Mouse (Mus musculus) CH12.LX (cell line): ENCODE data around the gene Gnai2.

ENCODE experiments used
- CHD2 ChIP-seq: IDR thresholded peaks from 2 replicates; pipeline ENCODE4 v1.6.1; 2011; ENCODE audit warnings: low read length, improper control_type of control experiment
- CTCF ChIP-seq, 2 experiments: IDR thresholded peaks in 1 of 2; conservative IDR thresholded peaks in 1 of 2; 2 replicates each; pipeline ENCODE4 v1.5.1; 2011 to 2012; ENCODE audit warnings: low read depth in 2 of 2, low read length in 2 of 2, improper control_type of control experiment in 1 of 2, inconsistent platforms in 1 of 2, mild to moderate bottlenecking in 1 of 2, moderate library complexity in 1 of 2
- E2F4 ChIP-seq: IDR thresholded peaks from 2 replicates; pipeline ENCODE4 v1.6.1; 2011; ENCODE audit warnings: low read depth, low read length, improper control_type of control experiment; ENCODE audit not compliant: insufficient replicate concordance
- EP300 ChIP-seq: IDR thresholded peaks from 2 replicates; pipeline ENCODE4 v1.6.1; 2011; ENCODE audit warnings: low read length, improper control_type of control experiment
- HCFC1 ChIP-seq: IDR thresholded peaks from 2 replicates; pipeline ENCODE4 v1.6.1; 2012; ENCODE audit warnings: low read depth, mild to moderate bottlenecking, inconsistent platforms, low read length, improper control_type of control experiment
- MEF2A ChIP-seq: IDR thresholded peaks from 2 replicates; pipeline ENCODE4 v1.6.1; 2014; ENCODE audit warnings: low read depth, mild to moderate bottlenecking, inconsistent platforms, low read length, improper control_type of control experiment, borderline replicate concordance
- NELFE ChIP-seq: IDR thresholded peaks from 2 replicates; pipeline ENCODE4 v1.6.1; 2011; ENCODE audit warnings: low read depth, low read length, improper control_type of control experiment
- ZC3H11A ChIP-seq: IDR thresholded peaks from 2 replicates; pipeline ENCODE4 v1.6.1; 2012; ENCODE audit warnings: low read depth, mild to moderate bottlenecking, inconsistent platforms, low read length, improper control_type of control experiment

GRCm38 (mm10) chr9:107566041-107566709 is 69.0 kb downstream of the Gnai2 start:
- TF ChIP-seq EP300 (no peak), E2F4 (no peak), CHD2 (no peak), CTCF (conservative IDR thresholded peaks at IDR 0.05 in 1 of 2, IDR thresholded peaks at IDR 0.05 in 1 of 2; ENCODE audit: low read depth in 2 of 2, low read length in 2 of 2) (peak; percentile 70 to 91), NELFE (no peak), HCFC1 (0 out of 2 replicates have a peak, but pooled peaks have one; percentile 15), ZC3H11A (no peak), MEF2A (no peak)
